Mouse (Mus musculus): ENCODE results near the gene Zc3hav1l.

The Zc3hav1l gene

DNA sequence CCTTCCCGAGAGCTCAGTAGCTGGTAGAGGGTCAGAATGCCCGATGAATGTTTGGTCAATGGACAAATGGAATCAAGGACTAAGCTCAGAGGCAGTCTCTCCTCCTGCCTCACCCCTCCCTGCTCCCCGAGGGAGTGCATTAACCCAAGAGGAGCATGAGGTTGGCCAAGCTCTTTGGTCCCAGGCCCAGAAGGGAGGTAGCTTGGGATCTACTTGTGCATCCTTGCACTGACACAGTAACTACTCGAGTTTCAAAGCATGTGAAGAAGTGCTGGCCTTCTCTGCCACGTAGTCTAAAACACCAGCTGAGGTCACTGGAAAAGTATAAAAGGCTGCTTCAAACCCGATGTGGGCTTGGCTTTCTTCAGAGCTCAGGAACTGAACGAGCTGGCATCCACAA lies 34.6 kb downstream of the Zc3hav1l start:
- no peak for DNase-seq (ENCODE audit: low spot score in 2 of 2)

DNA sequence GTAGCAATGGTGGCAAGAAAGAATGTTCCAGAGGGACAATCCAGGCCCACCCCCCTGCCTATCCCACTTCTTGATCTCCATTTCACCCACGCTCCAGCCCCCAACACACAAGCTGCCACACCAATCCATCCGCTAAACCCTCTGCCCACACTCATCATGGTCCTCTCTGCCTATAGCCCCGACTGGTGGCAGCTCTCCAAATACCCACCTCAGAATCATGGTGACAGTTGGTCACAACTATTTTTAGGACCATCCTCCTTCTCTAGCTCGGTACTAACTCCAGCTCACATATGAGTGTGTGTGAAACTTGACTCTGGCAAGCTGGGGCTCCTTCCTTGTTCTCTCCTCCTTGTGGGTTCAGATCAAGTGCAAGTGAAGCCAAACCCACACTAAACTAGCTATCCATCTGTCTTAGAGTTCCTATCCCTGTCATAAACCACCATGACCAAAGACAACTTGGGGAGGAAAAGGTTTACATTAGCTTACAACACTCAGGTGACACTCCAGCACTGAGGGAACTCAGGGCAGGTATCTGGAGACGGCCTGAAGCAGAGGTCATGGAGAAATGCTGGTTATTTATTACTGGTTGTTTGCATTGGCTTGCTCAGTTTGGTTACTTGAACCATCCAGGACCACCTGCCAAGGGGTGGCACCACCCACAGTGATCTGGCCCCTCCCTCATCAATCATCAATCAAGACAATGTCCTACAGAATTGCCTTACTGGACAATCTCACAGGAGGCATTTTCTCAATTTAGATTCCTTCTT lies 35.5 kb downstream of the Zc3hav1l start:
- DNase-seq (ENCODE audit: low spot score in 2 of 2) = no peak

DNA sequence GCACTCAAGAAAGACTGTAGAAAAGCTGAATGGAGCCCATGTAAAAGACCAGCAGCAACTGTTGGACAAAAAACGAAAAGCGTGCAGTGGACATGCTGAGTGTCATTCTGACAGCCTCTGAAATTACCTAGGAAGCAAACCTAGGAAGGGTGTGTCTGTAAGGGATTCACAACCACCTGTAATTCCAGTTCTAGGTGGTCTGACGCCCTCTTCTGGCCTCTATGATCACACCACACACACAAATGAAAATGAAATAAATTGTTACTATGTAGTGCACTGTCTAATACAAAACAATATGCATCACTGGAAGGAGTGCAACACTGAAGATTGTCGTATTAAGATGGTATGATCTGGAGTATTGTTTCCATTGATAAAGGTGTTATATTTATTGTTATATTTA lies 37.2 kb downstream of the Zc3hav1l start:
- DNase-seq (ENCODE audit: low spot score in 2 of 2) = no peak

- no peak for DNase-seq (ENCODE audit: low spot score in 2 of 2)
Measured at GRCm38 (mm10) chr6:38257506-38257905, 41.6 kb downstream of the Zc3hav1l start.

DNA sequence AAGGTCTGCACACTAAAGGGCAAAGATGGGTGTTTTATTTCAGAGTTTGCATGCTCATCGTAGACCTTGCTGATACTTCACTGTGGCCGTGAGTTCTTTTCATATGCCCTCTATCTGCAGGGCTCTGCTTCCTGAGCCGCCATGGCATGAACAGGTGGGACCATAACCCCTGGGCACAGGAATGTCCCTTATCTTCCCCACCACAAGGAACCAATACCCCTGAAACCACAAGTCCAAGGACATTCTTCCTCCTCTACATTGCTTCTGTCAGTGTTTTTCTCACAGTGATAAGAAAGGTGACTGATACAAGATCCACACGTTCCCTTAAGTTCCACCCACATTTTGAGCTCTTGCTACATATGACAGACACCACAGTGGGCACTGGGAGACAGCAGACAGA lies 42.3 kb downstream of the Zc3hav1l start:
- no peak for DNase-seq (ENCODE audit: low spot score in 2 of 2)

DNA sequence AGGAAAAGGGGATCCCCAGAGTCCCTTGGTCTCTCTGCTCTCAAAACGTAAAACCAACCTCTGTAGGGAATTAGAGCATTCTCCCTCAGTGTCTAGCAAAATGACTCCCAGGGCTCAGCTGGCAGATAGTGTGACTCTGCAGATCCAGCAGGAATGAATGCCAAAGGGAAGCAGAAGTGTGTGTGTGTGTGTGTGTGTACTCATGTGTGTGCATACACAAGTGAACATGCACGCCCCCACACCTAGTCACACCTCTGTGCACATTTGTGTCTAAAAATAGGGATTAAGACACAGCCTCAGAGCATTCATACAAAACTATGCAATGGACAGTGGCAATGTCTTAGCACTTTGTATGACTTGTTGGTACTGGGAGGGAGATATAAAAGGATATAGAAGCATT lies 43.3 kb downstream of the Zc3hav1l start:
- DNase-seq (ENCODE audit: low spot score in 2 of 2) = no peak

GRCm38 (mm10) chr6:38253736-38254641 lies 45.1 kb downstream of the Zc3hav1l start, which contains the start of gene D630045J12Rik:
TSS of gene D630045J12Rik (minus strand) at chr6:38254009.
- DNase-seq (ENCODE audit: low spot score in 2 of 2) = peak; percentile 38 to 60

GRCm38 (mm10) chr6:38252766-38253735 lies 46.0 kb downstream of the Zc3hav1l start:
- DNase-seq (ENCODE audit: low spot score in 2 of 2) = peak in 1 of 2 experiments; percentile 22

- DNase-seq (ENCODE audit: low spot score in 2 of 2) = no peak
Measured at GRCm38 (mm10) chr6:38252139-38252538, 46.9 kb downstream of the Zc3hav1l start.

GRCm38 (mm10) chr6:38251464-38251863 lies 47.6 kb downstream of the Zc3hav1l start:
- DNase-seq (ENCODE audit: low spot score in 2 of 2) = no peak

GRCm38 (mm10) chr6:38247362-38247761 lies 51.7 kb downstream of the Zc3hav1l start:
- DNase-seq (ENCODE audit: low spot score in 2 of 2) = no peak

DNA sequence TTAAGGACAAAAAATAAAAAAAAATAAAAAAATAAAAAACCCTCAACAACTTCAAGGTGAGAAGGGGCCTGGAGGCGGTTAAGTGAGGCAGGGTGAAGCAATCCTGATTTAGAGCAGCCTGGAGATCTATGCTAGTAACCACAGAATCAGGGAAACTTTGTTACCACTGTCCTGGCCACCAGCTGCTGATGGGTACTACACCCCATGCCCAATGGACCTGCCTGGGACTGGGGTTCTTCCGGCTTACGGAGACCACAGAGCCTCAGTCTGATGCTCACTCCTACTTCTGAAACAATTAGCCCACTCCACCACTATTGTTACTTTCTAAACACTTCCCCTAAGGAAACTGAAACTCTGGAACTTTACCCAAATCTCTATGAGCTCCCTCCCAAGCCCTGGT lies 54.3 kb downstream of the Zc3hav1l start:
- no peak for DNase-seq (ENCODE audit: low spot score in 2 of 2)

GRCm38 (mm10) chr6:38244167-38244566 lies 54.9 kb downstream of the Zc3hav1l start:
- DNase-seq (ENCODE audit: low spot score in 2 of 2) = no peak

DNA sequence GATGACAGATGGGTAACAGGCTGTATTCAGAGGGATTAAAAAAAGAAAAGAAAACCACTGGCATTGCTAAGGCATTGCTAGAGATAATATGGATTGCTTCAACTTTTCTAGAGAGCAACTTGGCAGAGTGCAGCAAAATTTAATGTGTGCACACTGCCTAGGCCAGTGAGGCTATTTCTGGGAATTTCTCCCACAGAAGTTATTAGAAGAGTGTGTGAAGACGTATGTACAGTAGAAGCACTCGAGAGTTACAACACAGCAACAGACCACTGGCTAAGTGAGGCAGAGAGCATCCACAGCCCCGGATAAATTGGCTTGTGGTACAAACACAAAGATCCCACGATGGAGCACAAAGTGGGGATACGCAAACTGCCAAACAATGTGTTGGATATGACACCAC lies 56.2 kb downstream of the Zc3hav1l start:
- no peak for DNase-seq (ENCODE audit: low spot score in 2 of 2)

- DNase-seq (ENCODE audit: low spot score in 2 of 2) = no peak
Measured at GRCm38 (mm10) chr6:38242295-38242830, 56.7 kb downstream of the Zc3hav1l start.

GRCm38 (mm10) chr6:38241508-38241907 lies 57.6 kb downstream of the Zc3hav1l start:
- no peak for DNase-seq (ENCODE audit: low spot score in 2 of 2)

- DNase-seq (ENCODE audit: low spot score in 2 of 2) = no peak
Measured at GRCm38 (mm10) chr6:38240618-38241017, 58.4 kb downstream of the Zc3hav1l start.

DNA sequence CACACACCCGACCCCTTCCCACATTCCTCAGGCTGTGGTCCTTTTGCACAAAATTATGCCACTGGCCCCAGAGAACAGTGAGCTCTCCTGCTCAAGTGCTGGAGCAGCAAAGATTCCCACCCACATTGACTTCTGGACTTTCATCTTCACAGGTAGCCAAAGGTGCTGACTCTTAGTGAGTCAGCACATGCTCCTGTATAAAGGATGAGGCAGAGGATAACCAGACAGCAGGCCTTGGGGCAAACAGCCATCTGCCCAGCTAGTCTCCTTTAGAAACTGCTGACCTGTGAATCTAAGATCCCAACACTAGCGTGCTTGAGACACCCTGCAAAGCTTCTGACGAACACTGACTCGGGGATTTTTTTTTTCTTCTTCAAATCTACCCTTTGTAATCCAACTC lies 60.7 kb downstream of the Zc3hav1l start:
- no peak for DNase-seq (ENCODE audit: low spot score in 2 of 2)
